Mouse (Mus musculus): ENCODE measurements around the gene Rin2.

Gene Rin2

DNA sequence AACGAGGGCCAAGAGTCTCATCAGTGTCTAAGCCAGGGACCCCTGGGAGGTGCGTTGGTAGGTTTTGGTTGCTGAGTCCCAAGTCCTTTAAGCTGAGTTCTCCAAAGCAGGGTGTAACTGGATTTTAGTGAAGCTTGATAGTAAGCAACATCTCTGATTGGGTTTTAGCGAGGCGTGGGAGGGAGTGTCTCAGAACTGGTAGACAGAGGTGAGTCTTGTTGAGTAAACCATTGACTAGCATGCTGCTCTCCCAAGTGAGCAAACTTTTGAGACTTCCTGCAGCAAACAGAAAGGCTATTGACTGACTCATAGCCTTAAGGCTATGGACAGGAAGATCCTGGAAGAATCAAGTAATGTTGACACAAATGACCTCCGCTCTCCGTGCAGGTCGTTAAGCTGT is 112.5 kb downstream of the Rin2 start:
- DNase-seq (ENCODE audit: low spot score in 2 of 2), result no peak

DNA sequence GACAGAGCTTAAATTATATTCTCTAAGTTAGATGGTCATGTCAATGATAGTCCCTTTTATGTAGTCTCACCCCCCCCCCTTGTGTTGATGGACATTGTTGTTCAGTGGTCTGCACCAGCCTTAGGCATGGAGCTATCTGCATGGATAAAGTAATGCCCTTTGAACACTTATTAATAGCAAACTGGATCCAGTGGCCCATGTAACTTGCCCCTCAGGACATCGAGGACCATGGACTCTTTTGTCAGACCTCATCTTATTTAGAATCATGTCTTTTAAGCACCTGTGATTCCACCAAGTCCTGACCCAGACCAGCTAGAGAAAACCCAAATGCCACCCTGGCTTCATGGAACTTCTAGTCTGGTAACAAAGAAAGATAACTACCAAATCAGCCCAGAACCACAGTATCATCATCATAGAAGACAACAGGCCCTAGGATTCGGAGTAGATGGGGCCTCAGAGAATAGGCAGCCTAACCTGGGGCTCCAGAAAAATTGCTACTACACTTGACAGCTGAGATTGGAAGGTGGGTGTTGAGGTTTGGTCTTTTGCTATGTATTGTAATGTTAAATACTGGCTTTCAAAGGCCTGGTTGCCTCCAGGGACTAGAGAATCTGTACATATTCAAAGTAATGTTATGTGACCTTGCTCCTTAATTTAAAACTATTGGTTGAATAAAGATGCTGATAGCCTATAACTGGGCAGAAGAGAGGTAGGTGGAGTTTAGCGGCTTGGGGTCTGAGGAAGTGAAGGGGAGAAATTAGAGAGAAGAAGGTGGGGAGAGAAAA is 113.7 kb downstream of the Rin2 start:
- DNase-seq (ENCODE audit: low spot score in 2 of 2), result no peak

DNA sequence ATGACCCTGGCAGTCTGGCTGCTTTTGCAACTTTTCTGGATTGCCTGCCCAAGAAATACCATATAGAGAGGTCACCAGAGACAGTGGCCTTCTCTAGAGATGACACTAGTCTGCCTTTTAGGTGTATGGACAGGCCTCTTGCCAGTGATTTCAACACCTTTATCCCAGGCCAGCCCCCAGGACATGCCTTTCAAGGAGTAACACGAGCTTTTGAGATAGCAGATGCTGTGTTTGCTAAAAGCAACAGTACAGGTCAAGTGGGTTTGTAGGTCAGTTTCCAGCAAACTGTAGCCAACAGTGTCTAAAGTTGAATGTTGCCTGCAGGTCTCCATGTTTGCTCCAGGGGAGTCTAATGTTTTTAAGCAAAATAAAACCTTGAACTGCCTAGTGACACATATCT is 118.7 kb downstream of the Rin2 start:
- no peak for DNase-seq (ENCODE audit: low spot score in 2 of 2)

DNA sequence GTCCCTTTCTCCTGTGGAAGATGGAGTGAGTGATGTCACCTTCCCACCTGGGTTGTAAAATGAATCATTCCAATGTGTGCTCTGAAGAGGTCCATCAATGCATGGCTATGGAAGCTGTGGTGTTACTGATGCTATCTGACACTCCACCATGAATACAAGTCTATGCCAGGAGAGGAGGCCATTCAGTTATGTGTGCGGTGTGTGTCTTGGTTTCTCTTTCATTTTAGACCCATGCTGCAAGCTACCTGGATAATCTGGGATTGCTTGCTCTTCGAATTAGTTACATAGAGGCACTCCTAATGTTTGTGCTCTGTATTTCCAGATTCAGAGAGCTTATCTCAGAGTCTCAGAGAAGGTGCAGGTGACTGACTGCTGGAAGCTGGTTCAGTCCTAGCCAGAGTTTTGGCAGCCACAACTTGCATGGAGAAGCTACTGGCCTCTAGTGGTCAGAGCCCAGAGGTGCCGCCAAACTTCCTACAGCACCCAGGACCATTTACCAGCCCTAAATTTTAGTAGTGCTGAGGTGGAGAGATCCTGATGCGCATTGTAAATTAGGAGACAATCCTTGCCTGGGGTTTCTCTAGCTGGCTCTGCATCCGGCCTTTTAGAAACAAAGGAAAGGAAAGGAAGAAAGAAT is 119.4 kb downstream of the Rin2 start:
- peak; percentile 10 to 75 for DNase-seq (ENCODE audit: low spot score in 2 of 2)

DNA sequence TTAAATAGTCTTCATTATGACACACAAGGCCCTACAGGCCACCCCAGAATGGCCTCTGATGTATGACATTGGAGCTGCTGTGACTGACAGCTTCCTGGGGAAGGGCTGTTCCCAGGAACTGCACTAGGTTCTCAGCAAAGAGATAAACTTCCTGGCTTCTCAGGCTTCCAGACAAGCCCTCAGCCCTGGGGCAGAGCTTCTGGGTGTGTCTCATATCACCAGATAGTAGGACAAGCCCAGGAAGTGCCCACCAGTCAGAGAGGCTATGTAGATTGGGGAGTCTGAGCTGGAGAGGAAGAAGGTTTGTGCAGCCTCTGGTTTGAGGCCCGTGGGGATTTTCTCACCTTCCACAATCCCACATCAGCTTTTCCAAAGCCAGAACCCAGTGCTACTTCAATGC is 122.8 kb downstream of the Rin2 start:
- no peak for DNase-seq (ENCODE audit: low spot score in 2 of 2)

DNA sequence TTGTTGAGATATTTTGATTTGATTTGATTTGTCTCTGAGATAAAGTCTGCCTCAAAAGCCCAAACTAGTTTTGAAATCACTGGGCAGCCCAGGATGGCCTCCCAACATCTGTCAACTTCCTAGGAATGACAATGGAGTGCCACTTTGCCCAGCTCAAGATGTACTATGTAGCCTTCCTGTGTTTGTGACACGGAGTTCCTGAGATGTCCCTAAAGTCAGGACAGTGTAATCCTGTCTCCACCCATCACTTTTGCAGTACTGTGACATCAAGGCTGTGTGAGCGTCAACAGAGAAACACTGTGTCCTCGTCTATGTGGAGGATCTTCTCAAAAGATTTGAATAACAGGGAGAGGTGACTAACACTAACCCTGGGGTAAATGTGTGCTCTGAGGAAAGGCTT is 123.9 kb downstream of the Rin2 start:
- DNase-seq (ENCODE audit: low spot score in 2 of 2), result no peak

DNA sequence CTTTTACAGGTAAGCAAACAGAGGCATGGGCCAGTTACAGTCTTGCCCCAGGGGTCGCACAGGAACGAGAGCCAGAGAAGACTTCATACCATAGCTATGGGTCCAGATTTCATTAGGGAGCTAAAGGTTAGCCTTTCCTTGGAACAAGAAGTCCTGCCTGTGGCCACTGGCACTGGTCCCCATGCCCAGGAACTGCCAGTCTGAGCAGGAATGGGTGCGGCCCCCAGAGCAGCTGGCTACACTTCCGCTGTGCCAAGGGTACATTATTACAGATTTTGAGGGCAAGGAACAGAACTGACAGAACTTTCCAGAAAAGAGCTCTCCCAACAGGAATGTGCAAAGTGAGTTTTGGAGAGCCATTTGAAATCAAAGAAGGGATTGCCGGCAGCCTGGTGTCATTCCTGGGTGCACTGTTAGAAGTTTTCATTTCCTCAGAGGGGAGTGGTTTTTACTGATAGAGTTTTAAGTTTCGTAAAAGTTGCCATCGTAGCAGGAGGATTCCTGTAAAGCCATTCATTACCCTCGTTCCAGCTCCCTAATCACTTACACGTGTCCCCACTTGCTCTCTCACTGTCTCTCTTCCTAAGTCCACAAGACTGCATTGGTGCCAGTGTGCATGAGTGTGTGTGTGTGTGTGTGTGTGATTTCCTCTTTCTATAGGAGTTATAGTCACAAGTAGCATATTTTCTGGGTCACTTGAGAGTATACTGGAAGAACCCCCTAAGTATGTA is 126.5 kb downstream of the Rin2 start:
- no peak for DNase-seq (ENCODE audit: low spot score in 2 of 2)

DNA sequence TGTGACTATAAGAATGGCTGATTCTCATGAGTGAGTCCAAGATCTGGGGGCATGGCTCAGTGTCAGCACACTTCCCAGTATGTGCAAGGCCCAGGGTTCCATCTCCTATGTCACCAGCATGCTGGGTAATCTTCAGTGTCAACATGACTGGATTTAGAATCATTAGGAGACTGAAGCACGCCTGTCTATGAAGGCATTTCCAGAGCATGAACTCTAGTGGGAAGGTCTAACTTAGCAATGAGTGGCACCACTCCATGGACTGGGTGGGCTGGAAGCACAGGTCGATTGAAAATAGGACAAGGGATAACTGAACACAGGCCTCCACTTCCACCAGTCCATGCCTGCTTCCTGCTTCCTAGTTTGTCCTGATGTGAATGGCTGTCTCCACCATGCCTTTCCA is 127.6 kb downstream of the Rin2 start:
- DNase-seq (ENCODE audit: low spot score in 2 of 2), result no peak

DNA sequence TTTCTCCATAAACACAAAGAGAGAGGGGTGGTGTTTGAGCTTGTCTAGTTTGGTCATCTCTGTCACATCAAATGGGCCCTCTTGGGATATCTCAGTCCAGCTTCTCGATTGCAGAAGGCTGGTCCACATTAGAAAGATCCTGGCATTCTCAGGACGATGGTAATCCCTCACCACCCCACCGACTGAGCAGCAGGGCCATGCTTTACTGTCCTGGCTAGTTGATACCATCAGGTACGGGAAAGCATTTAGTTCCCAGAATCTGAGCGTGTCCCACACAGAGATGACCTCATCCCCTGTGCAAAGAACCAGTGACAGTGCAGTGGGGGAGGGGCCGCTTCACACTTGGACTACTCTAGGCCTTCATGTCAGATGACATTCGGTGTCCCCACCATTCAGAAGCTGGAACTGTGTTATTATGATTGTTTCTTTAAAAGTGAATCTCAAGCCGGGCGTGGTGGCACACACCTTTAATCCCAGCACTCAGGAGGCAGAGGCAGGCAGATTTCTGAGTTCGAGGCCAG is 128.9 kb downstream of the Rin2 start:
- no peak for DNase-seq (ENCODE audit: low spot score in 2 of 2)

DNA sequence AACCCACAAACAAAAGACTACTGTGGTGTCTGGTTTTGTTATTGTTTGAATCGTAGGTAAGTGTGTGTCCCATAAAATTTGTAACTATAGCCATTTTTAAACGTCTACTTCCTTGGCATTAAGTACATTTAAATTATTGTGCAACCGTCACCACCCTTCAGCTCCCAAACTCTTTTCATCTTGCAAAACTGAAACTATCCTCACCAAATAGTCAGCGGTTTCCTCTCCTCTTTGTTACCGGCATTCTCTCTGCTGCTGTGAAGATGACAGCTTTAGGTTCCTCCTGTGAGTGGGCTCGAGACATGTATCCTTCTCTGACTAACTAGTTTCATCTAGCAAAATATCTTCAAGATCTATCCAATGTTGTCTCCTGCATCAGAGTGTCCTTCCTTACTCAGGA is 129.5 kb downstream of the Rin2 start:
- no peak for DNase-seq (ENCODE audit: low spot score in 2 of 2)

DNA sequence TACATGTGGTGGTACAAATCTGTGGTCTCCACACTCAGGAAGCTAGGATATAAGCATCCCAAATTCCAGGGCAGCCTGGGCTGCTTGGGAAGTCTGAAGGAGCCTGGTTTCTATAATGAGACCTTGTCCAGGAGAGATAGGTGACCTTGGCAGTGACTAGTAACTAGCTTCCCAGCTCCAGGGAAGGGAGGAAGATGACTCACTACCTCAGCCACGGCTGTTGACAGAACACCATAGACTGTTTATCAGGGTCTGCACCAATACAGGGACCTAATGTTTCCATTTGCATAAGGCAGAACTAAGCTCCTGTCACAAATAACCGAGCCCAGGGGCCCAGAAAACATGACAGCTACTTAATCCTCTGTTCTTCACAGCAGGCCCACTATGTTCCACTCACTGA is 132.3 kb downstream of the Rin2 start:
- DNase-seq (ENCODE audit: low spot score in 2 of 2), result no peak

DNA sequence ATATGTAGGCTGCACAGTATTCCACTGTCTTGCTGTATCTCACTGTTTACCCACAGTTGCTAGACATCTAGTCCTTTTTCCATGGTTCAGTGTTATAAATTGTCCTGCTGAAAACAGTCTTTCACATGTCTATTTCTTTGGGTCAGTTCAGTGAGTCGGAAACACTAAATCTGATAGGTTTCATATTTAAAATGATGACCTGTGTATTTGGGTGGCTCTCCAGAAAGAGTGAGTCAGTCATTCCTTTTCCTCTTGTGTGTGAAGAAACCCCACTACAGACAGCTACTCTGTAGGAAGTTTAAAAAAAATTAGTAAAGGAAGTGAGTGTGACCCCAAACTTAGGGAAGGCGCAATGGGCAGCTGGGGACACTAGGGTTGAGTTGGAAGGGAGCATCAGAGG is 133.2 kb downstream of the Rin2 start:
- DNase-seq (ENCODE audit: low spot score in 2 of 2), result no peak

DNA sequence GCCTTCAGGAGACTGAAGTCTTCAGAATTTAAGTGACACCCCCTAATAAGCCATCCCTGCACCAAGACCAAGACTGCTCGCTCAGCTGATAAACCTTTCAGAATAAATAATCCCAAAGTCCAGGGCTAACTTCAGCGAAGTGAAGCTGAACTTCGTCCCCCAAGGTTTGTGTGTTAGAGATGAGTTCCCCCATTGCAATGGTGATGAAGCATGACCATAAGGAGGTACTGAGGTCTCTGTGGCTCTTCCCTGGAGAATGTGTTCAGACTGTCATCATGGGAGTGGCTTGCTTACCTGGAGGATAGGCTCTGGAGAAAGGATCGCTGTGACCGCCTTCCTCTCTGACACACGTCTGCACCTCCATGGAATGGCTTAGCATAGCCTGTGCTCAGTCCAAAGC is 133.7 kb downstream of the Rin2 start:
- DNase-seq (ENCODE audit: low spot score in 2 of 2), result no peak

DNA sequence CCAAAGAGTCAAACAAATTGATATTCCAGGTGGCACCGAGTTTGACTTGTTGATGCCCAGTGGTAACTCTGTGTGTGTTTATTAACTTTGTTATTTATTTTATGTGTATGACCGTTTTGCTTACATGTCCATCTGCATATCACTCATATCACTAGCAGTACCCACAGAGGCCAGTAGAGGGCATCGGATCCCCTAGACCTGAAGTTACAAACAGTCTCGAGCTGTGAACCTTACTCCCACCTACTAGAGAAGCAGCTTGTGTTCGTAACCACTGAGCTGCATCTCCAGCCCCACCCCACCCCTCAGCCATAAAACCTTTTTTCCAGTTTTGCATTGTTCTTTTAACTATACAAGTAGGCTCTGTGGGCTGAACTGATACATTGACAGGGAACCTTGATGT is 135.7 kb downstream of the Rin2 start:
- DNase-seq (ENCODE audit: low spot score in 2 of 2), result no peak

DNA sequence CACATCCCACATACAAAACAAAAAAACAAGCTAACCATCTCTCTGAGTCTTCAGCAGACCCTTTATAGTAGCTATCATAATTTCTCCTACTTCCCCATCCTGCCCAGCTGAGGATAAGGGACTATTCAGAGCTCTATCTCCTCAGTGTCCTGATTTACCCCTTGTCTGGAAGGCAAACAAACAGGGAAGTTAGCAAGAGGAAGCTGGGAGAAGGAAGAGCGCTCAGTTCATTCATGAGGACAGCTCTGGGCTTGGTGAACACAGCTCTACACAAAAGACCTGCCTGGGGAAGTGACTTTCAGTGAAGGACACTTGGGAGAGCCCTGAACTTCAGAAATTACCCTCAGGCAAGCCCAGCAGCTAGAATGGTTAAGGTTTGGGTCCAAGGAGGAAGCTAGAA is 137.8 kb downstream of the Rin2 start:
- no peak for DNase-seq (ENCODE audit: low spot score in 2 of 2)

DNA sequence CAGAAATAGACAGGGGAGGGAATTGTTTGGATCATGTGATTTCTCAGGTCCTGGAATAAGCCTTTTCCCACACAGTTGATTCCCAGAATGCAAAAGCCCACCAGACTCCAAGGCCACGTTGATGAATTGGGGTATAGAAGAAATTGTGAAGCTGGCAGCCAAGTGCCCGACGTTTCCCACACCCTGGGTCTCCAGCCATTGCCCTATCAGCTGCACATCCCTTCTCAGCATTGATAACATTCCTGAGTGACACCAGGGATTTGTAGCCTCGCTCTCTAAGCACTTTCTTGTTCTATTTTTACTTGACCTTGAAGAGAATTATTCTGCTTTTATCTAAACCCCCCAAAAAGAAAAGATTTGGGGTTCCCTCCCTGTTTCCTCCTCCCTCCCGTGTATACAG is 142.2 kb downstream of the Rin2 start:
- DNase-seq (ENCODE audit: low spot score in 2 of 2), result no peak

DNA sequence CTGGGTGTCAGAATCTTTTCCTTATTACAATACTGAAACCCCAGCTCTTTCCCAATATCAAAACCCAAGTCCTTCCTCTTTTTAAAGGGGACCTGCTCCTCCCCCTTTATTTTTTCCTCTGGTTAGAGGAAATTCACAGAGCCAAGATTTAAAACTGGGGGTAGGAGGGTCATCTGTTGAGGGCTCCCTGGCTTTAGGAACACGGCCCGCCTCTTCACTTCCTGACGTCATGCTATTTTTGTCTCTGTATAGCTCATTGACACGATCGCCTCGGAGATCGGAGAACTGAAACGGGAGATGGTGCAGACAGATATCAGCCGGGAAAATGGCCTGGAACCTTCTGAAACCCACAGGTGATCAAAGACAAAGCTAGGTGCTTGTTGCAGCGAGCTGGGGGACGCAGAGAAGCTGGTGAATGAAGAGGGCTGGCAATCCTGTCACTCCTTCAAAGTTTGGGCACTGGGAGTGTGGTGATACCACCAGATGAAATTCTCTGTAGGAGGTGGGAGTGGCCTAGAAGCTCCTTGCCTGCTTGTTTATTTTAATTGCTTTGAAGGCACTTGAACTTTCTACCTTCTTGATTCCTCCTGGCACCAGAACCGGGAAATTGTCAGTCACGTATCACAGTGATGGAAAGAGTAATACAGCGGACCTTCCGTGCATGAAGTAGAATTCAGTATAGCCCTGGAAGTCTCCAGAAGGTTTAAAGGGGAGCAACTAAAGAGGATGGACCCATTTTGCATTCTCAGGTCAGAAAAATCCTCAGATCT is 147.2 kb downstream of the Rin2 start:
- peak; percentile 13 to 32 for DNase-seq (ENCODE audit: low spot score in 2 of 2)

DNA sequence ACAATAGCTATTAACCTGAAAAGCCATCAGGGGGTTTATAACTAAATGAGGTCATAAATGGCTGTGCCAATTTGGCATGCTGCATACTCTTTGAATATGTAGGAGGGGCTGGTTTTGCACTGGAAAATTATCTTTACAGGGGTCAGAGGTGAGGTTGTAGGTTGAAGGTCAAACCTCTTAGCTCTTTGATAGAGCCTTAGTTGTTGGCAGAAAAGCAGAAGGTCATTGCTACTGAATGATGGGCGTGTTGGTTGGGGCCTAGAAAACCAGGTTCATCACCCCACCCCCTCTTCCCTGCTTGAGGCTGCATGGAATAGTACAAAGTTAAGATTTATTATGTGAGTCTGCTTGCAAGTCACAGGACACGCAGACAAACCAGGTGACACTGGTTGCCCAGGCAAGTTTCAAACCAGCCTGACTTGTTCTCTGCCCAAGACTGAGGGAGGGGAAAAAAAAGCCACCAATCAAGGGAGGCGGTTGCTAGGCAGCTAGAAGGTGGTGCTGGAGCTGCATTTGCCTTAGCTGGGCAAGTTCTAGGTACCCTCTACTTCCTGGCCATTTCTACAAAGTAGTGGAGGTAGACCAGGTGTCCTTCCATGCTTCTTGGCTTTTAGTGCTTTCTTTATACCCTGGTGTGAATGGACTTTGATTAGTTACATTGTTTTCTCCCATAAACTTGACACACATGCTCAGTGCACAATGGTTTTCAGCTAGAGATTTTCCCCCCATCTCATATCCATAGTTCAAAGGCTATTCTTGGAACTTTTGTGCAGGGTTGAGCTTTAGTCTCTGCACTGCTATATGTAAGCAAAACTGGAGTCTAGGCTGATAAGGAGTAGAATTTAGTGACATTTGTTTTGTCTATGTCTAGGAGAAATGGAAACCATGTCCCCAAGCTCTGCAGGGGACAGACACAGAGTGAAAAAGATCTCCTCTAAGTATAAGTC is 148.0 kb downstream of the Rin2 start:
- DNase-seq (ENCODE audit: low spot score in 2 of 2), result no peak

DNA sequence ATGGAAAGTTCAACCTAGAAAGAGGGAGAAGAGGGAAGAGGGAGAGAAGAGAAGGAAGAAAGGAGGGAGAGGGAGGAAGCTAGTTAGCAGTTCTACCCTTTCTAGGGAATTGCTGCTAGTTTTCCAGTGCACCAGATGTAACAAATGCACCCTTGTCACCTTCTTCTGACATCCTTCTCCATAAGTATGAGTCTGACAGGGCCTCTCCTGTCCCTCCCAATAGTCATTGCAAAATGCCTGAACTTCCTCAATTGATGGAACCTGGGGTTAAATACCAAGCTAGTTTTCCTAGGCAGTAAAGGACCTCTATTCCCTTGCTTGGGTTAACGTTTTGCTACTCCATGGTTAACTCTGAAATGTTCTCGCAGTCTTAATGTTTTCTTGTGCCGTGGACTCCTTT is 149.7 kb downstream of the Rin2 start:
- DNase-seq (ENCODE audit: low spot score in 2 of 2), result no peak

DNA sequence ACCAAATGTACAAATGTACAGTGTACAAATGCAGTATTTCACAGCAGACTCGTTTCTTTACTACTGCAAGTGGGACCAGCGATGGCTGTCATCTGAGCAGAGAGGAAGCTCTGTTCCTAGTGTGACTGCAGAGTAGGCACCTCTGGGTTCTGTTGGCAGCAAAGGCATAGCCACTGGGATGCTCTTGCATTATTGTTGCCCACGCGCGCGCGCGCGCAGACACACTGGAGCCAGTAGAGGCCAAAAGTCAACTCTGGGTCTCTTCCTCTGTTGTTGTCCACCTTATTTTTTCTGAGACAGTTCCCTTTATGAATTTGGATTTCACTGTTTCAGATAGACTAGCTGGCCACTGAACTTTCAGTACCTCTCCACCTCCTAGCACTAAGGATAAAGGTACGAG is 150.2 kb downstream of the Rin2 start:
- DNase-seq (ENCODE audit: low spot score in 2 of 2), result no peak

DNA sequence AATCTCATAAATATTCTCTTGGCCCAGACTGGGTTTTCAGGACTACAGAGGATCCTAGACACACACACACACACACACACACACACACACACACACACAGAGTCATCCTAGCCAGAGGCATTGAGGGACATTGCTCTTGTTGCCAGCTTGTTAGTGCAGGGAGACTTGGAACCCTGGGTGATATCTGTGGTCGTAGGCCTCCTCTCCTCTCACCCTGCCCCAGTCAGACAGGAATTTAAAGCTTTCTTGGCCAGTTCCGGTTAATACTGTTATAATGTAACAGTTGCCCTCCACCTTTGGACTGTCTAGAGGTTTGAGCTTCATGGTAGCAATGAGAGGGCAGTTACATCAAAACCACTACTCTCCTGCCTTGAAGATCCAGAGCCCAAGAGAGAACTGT is 152.9 kb downstream of the Rin2 start:
- DNase-seq (ENCODE audit: low spot score in 2 of 2), result no peak

Measured in left cerebral cortex, adult 9 months (tissue).